Mouse (Mus musculus): Measurements from ENCODE around the gene Smap2.

GRCm38 (mm10) chr4:121018250-121018649, 1.2 kb upstream of the Smap2 start:
- TF ChIP-seq HCFC1 (IDR thresholded peaks at IDR 0.05; ENCODE audit: borderline replicate concordance, insufficient read depth, low read length) (no peak), MAFK (IDR thresholded peaks at IDR 0.05; ENCODE audit: insufficient read depth, low read depth, low read length) (no peak), ZC3H11A (IDR thresholded peaks at IDR 0.05; ENCODE audit: borderline replicate concordance, low read depth, low read length) (no peak), ZNF384 (IDR thresholded peaks at IDR 0.05; ENCODE audit: low read depth, low read length) (no peak), CHD2 (IDR thresholded peaks at IDR 0.05; ENCODE audit: low read depth, low read length) (no peak)
